Comparison of ENCODE assay signal across 22 mouse cellular contexts in the genomic region with DNA sequence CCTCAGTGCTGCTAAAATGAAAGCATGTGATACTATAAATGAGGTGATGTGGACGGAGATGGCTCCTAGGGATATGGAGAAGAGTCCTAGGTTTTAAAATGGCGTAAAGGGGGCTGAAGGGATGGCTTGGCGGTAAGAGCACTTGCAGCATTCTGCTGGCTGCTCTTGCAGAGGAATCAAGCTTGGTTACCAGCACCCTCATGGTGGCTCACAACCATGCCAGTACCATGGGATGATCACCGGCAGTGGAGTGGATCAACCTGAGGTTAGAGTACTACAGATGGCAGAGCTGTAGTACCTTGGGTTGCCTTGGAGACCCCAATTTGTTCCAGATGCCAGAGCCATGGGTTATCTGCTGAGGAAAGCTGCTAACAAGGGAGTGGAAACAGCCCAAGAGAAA. TPM values are rescaled to one million over a fixed set of nuclear protein-coding genes. Genes with fewer than 3 reads are reported as not detected.
DNase-seq lines count a peak whose midpoint lies in the region; ATAC-seq and TF ChIP-seq lines count a peak whose summit lies in the region.
"Had no signal": no experiment of that assay in that cellular context is flagged by ENCODE, and none has a peak within 500 bp of the region (broad histone marks: within the 10 kb centered on the region; RNA-seq: fewer than 3 reads in every experiment).

No protein-coding gene starts in this region.

- TF ChIP-seq CTCF in gastrocnemius, adult 2 months (IDR thresholded peaks at IDR 0.05): no peak
- TF ChIP-seq CTCF in heart, adult 2 months (IDR thresholded peaks at IDR 0.05): no peak
- no peak for TF ChIP-seq CTCF in olfactory bulb, adult 2 months (IDR thresholded peaks at IDR 0.05; ENCODE audit: insufficient read depth, low read depth, low read length)

- WGBS in heart, adult 2 months: 84% methylated on average over 4 of the region's 4 CpGs
- WGBS in olfactory bulb, adult 2 months: 80% methylated on average over 4 of the region's 4 CpGs

- no peaks in the 10 kb centered on the region for H3K27me3 ChIP-seq in heart, adult 2 months (ENCODE audit: control insufficient read depth, insufficient read depth, low read length)
- no peaks in the 10 kb centered on the region for H3K27me3 ChIP-seq in megakaryocyte, embryonic 14.5 days (replicated peaks)
- H3K27me3 ChIP-seq: CH12.LX; embryonic facial prominence, embryonic 12.5 days; forebrain, embryonic 13.5 days; Patski had no signal

- H3K9me3 ChIP-seq in megakaryocyte, embryonic 14.5 days: peaks cover 9% of the 10 kb centered on the region
- H3K9me3 ChIP-seq: embryonic facial prominence, embryonic 12.5 days; forebrain, embryonic 13.5 days; G1E had no signal

- peaks cover 6% of the 10 kb centered on the region for H3K4me1 ChIP-seq in heart, adult 2 months (ENCODE audit: control insufficient read depth, insufficient read depth, low read length)
- H3K4me1 ChIP-seq in megakaryocyte, embryonic 14.5 days: peaks cover 36% of the 10 kb centered on the region
- peaks cover 19% of the 10 kb centered on the region for H3K4me1 ChIP-seq in olfactory bulb, adult 2 months (ENCODE audit: control insufficient read depth, insufficient read depth, low read length)
- H3K4me1 ChIP-seq: embryonic facial prominence, embryonic 12.5 days; forebrain, embryonic 13.5 days had no signal

- ATAC-seq in megakaryocyte, adult 5-6 weeks (ENCODE audit: poor library complexity, severe bottlenecking): no peak
- ATAC-seq: activated CD4-positive, CD25-positive, alpha-beta regulatory T cell, adult 4 months; forebrain, embryonic 13.5 days; Patski had no signal

- no peak overlapping the region for H3K9ac ChIP-seq in heart, adult 2 months (ENCODE audit: low read depth, low read length)
- H3K9ac ChIP-seq: embryonic facial prominence, embryonic 12.5 days; forebrain, embryonic 13.5 days had no signal

- DNase-seq in gastrocnemius, adult 2 months: no peak
- DNase-seq in gastrocnemius, adult 18-20 months (ENCODE audit: low spot score): no peak
- DNase-seq in heart, adult 2 months: no peak
- DNase-seq in heart, adult 9 months (ENCODE audit: low spot score in 2 of 2): no peak
- DNase-seq: adrenal gland, adult 8-10 months; adrenal gland, postnatal 14 days; adrenal gland, postnatal 36 days; cerebellum, adult 11-12 months; cerebellum, adult 2 months; cerebellum, adult 9-10 months; cerebellum, postnatal 10 days; cerebellum, postnatal 25 days had no signal

- H3K4me3 ChIP-seq in gastrocnemius, adult 2 months: no peak overlapping the region
- H3K4me3 ChIP-seq in heart, adult 2 months: no peak overlapping the region
- peak overlapping the region; percentile 2 for H3K4me3 ChIP-seq in megakaryocyte, embryonic 14.5 days (replicated peaks)
- no peak overlapping the region for H3K4me3 ChIP-seq in olfactory bulb, adult 2 months (ENCODE audit: insufficient read depth, low read depth, low read length)
- H3K4me3 ChIP-seq: embryonic facial prominence, embryonic 10.5 days; embryonic facial prominence, embryonic 12.5 days; forebrain, embryonic 13.5 days had no signal

- H3K79me2 ChIP-seq in heart, adult 2 months (replicated peaks; ENCODE audit: control insufficient read depth, insufficient read depth, low read length): no peaks in the 10 kb centered on the region

- TF ChIP-seq EP300 in heart, adult 2 months (IDR thresholded peaks at IDR 0.05; ENCODE audit: insufficient read depth, low read depth, low read length): no peak

- peak overlapping the region; percentile 68 for H3K27ac ChIP-seq in gastrocnemius, adult 2 months
- H3K27ac ChIP-seq in heart, adult 2 months: peak overlapping the region; percentile 49
- H3K27ac ChIP-seq in olfactory bulb, adult 2 months (ENCODE audit: insufficient read depth, low read depth, low read length): peak overlapping the region; percentile 62
- H3K27ac ChIP-seq: embryonic facial prominence, embryonic 10.5 days; embryonic facial prominence, embryonic 12.5 days; forebrain, embryonic 13.5 days had no signal

- intact Hi-C loops in gastrocnemius, adult 2 months (cut with DNase I): no loop called here
- intact Hi-C loops in heart, adult 2 months (cut with DNase I): no loop called here

- TF ChIP-seq POLR2A in heart, adult 2 months (IDR thresholded peaks at IDR 0.05; ENCODE audit: insufficient read depth, low read depth, low read length): no peak
- no peak for TF ChIP-seq POLR2A in olfactory bulb, adult 2 months (IDR thresholded peaks at IDR 0.05; ENCODE audit: insufficient read depth, low read depth, low read length)

- H3K36me3 ChIP-seq in heart, adult 2 months (ENCODE audit: control insufficient read depth, insufficient read depth, low read length): no peaks in the 10 kb centered on the region
- H3K36me3 ChIP-seq in megakaryocyte, embryonic 14.5 days (replicated peaks; ENCODE audit: low read length): peaks cover 5% of the 10 kb centered on the region
- H3K36me3 ChIP-seq: embryonic facial prominence, embryonic 10.5 days; embryonic facial prominence, embryonic 12.5 days; G1E had no signal

RNA-seq across cellular contexts. Expression of a gene that starts 26.4 kb away (rescaled TPM):
- 10 to 100 TPM; 11.4 to 11.8 TPM for total RNA-seq in gastrocnemius, adult 2 months (2021)
- 10 to 100 TPM in 1 of 2 experiments, 1 to 10 TPM in 1; 8.7 to 10.1 TPM for total RNA-seq in gastrocnemius, adult 18-20 months (2021)
- 10 to 100 TPM; 13.9 to 14.4 TPM for total RNA-seq in heart, adult 2 months (2021)
- 3.1 and 8.0 TPM in 2 replicates for polyA plus RNA-seq in heart, adult 2 months (2012; rRNA removed)
- polyA plus RNA-seq in megakaryocyte, embryonic 14.5 days (2012; ENCODE audit: insufficient read depth, low replicate concordance): 0.59 TPM in 1 of 2 replicates, not detected in the other
- total RNA-seq in megakaryocyte, adult 5-6 weeks (2015): 2.2 and 5.0 TPM in 2 replicates
- 2.8 and 3.7 TPM in 2 replicates for total RNA-seq in megakaryocyte, adult 5-6 weeks (2017)
- polyA plus RNA-seq in olfactory bulb, adult 2 months (2012; ENCODE audit: insufficient read depth, insufficient read length, low replicate concordance, missing spikeins): not detected in 2 replicates

RNA-seq across cellular contexts. Expression of a gene that starts 55.8 kb away (rescaled TPM):
- total RNA-seq in gastrocnemius, adult 2 months (2021): 1 to 10 TPM; 5.7 to 7.8 TPM
- 1 to 10 TPM; 6.2 to 6.9 TPM for total RNA-seq in gastrocnemius, adult 18-20 months (2021)
- total RNA-seq in heart, adult 2 months (2021): 10 to 100 TPM; 14.6 to 18.0 TPM
- 9.7 and 12.2 TPM in 2 replicates for polyA plus RNA-seq in heart, adult 2 months (2012; rRNA removed)
- 11.0 and 20.2 TPM in 2 replicates for polyA plus RNA-seq in megakaryocyte, embryonic 14.5 days (2012; ENCODE audit: insufficient read depth, low replicate concordance)
- total RNA-seq in megakaryocyte, adult 5-6 weeks (2015): 27.8 and 31.6 TPM in 2 replicates
- total RNA-seq in megakaryocyte, adult 5-6 weeks (2017): 40.3 and 40.4 TPM in 2 replicates
- polyA plus RNA-seq in olfactory bulb, adult 2 months (2012; ENCODE audit: insufficient read depth, insufficient read length, low replicate concordance, missing spikeins): not detected in 2 replicates

RNA-seq across cellular contexts. Expression of a gene that starts 56.0 kb away (rescaled TPM):
- total RNA-seq in gastrocnemius, adult 2 months (2021): 10 to 100 TPM; 35.7 to 44.7 TPM
- total RNA-seq in gastrocnemius, adult 18-20 months (2021): 10 to 100 TPM; 36.6 TPM
- total RNA-seq in heart, adult 2 months (2021): 10 to 100 TPM; 43.0 to 50.5 TPM
- 39.4 and 77.7 TPM in 2 replicates for polyA plus RNA-seq in heart, adult 2 months (2012; rRNA removed)
- polyA plus RNA-seq in megakaryocyte, embryonic 14.5 days (2012; ENCODE audit: insufficient read depth, low replicate concordance): 4.1 TPM in 1 of 2 replicates, not detected in the other
- 96.7 and 109 TPM in 2 replicates for total RNA-seq in megakaryocyte, adult 5-6 weeks (2015)
- 76.2 and 82.8 TPM in 2 replicates for total RNA-seq in megakaryocyte, adult 5-6 weeks (2017)
- polyA plus RNA-seq in olfactory bulb, adult 2 months (2012; ENCODE audit: insufficient read depth, insufficient read length, low replicate concordance, missing spikeins): not detected in 2 replicates
